Mouse (Mus musculus): Measurements from ENCODE around the gene Olfr48. TPM values are rescaled to one million over a fixed set of nuclear protein-coding genes. Genes with fewer than 3 reads are reported as not detected.

Gene Olfr48
- polyA plus RNA-seq, 1 experiment from 2014 or later, result not detected

DNA sequence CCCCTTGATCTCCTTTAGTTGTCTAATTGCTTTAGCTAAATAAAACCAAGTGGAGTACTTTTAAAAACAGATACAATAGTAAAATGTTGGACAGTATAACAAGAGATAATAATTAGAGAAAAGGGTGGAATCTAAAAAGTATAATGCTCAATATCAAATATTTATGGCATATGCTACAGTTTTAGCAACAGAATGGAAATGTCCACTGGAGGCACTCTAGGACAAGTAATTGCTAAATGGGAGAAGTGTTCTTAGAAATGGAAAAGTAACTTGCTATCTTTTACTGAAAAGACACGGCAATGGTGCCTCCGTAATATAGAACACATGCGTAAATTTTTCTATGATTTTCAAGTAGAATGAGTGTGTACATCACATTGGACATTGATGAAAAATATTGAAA is 48.4 kb downstream of the Olfr48 start:
- 82% methylated on average over 3 of the region's 3 CpGs for WGBS (ENCODE audit: insufficient replicate concordance)
- Histone ChIP-seq H3K4me1 (ENCODE audit: insufficient read depth) (no peaks in the 10 kb centered on the region), H3K4me3 (ENCODE audit: low read depth, low read length) (no peak overlapping the region), H3K36me3 (replicated peaks; ENCODE audit: insufficient read depth, low read length) (no peaks in the 10 kb centered on the region), H3K27me3 (ENCODE audit: insufficient read depth, low read length) (no peaks in the 10 kb centered on the region), H3K27ac (ENCODE audit: low read depth) (no peak overlapping the region), H3K9ac (replicated peaks) (no peak overlapping the region), H3K9me3 (ENCODE audit: low read length) (no peaks in the 10 kb centered on the region), H3K4me2 (ENCODE audit: low read depth, low read length) (no peak overlapping the region)
- DNase-seq (no peak), ATAC-seq (no peak)
- TF ChIP-seq EP300 (IDR thresholded peaks at IDR 0.05; ENCODE audit: low read depth), result no peak
- no peak for TF ChIP-seq CTCF (IDR thresholded peaks at IDR 0.05; ENCODE audit: low read depth)

DNA sequence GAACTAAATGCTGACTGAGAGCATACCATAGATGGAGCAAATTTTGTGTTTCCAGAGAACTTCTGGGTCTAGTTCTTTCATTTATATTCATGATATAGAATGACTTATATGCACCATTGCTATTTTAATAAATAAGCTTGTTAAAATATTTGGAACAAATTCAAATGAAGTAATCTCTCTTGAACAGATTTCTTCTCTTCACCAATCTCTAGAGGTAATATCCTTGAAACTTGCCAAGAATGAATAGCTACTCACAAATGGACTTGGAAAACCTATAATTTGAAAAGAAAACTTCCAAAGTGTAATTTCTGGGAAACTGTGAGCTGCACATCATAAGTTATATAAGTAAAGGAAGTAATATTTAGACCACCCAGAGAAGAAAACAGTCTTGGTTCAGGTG is 54.5 kb downstream of the Olfr48 start, which contains the start of gene Olfr1254:
Gene Olfr1254, minus strand, starts transcription at position 101 of the 400 bp plus-strand sequence.
- Histone ChIP-seq H3K4me3 (ENCODE audit: low read depth, low read length) (no peak within 1 kb of the TSS), H3K9me3 (ENCODE audit: low read length) (no peaks in the 10 kb centered on the region), H3K27me3 (ENCODE audit: insufficient read depth, low read length) (no peaks in the 10 kb centered on the region), H3K27ac (ENCODE audit: low read depth) (no peak within 1 kb of the TSS), H3K4me2 (ENCODE audit: low read depth, low read length) (no peak within 1 kb of the TSS), H3K9ac (replicated peaks) (no peak within 1 kb of the TSS), H3K4me1 (ENCODE audit: insufficient read depth) (no peaks in the 10 kb centered on the region), H3K36me3 (replicated peaks; ENCODE audit: insufficient read depth, low read length) (no peaks in the 10 kb centered on the region)
- TF ChIP-seq EP300 (IDR thresholded peaks at IDR 0.05; ENCODE audit: low read depth) (no peak), CTCF (IDR thresholded peaks at IDR 0.05; ENCODE audit: low read depth) (no peak)
- ATAC-seq (no peak), DNase-seq (no peak)

Other genes with a start within 250 kb of the Olfr48 start
- not detected in 2 replicates for gene Olfr1247, start 234.1 kb downstream of the Olfr48 start, polyA plus RNA-seq (2015; fragmentation: Nextera tagmentation; extraction: Ambion mirVana)
- gene Olfr1248, start 230.0 kb downstream of the Olfr48 start, polyA plus RNA-seq (2015; fragmentation: Nextera tagmentation; extraction: Ambion mirVana), result not detected in 2 replicates
- gene Olfr1249, start 213.2 kb downstream of the Olfr48 start, polyA plus RNA-seq (2015; fragmentation: Nextera tagmentation; extraction: Ambion mirVana), result not detected in 2 replicates
- gene Olfr1250, start 186.7 kb downstream of the Olfr48 start, polyA plus RNA-seq (2015; fragmentation: Nextera tagmentation; extraction: Ambion mirVana), result not detected in 2 replicates
- gene Olfr1251, start 176.3 kb downstream of the Olfr48 start, polyA plus RNA-seq (2015; fragmentation: Nextera tagmentation; extraction: Ambion mirVana), result not detected in 2 replicates
- not detected in 2 replicates for gene Olfr1252, start 123.2 kb downstream of the Olfr48 start, polyA plus RNA-seq (2015; fragmentation: Nextera tagmentation; extraction: Ambion mirVana)
- gene Olfr1253, start 91.1 kb downstream of the Olfr48 start, polyA plus RNA-seq (2015; fragmentation: Nextera tagmentation; extraction: Ambion mirVana), result not detected in 2 replicates
- not detected in 2 replicates for gene Olfr1254, start 54.6 kb downstream of the Olfr48 start, polyA plus RNA-seq (2015; fragmentation: Nextera tagmentation; extraction: Ambion mirVana)
- gene Olfr1255, start 36.2 kb downstream of the Olfr48 start, polyA plus RNA-seq (2015; fragmentation: Nextera tagmentation; extraction: Ambion mirVana), result not detected in 2 replicates
- not detected in 2 replicates for gene Olfr1256, start 6.7 kb downstream of the Olfr48 start, polyA plus RNA-seq (2015; fragmentation: Nextera tagmentation; extraction: Ambion mirVana)
- not detected in 2 replicates for gene Olfr1257, start 30.2 kb upstream of the Olfr48 start, polyA plus RNA-seq (2015; fragmentation: Nextera tagmentation; extraction: Ambion mirVana)
- not detected in 2 replicates for gene Olfr1258, start 79.1 kb upstream of the Olfr48 start, polyA plus RNA-seq (2015; fragmentation: Nextera tagmentation; extraction: Ambion mirVana)
- gene Olfr1259, start 100.5 kb upstream of the Olfr48 start, polyA plus RNA-seq (2015; fragmentation: Nextera tagmentation; extraction: Ambion mirVana), result not detected in 2 replicates
- not detected in 2 replicates for gene Olfr1260, start 126.1 kb upstream of the Olfr48 start, polyA plus RNA-seq (2015; fragmentation: Nextera tagmentation; extraction: Ambion mirVana)
- not detected in 2 replicates for gene Olfr1261, start 143.0 kb upstream of the Olfr48 start, polyA plus RNA-seq (2015; fragmentation: Nextera tagmentation; extraction: Ambion mirVana)
- not detected in 2 replicates for gene Olfr1262, start 151.9 kb upstream of the Olfr48 start, polyA plus RNA-seq (2015; fragmentation: Nextera tagmentation; extraction: Ambion mirVana)
- gene Olfr1263, start 163.9 kb upstream of the Olfr48 start, polyA plus RNA-seq (2015; fragmentation: Nextera tagmentation; extraction: Ambion mirVana), result not detected in 2 replicates
- gene Olfr1264, start 177.4 kb upstream of the Olfr48 start, polyA plus RNA-seq (2015; fragmentation: Nextera tagmentation; extraction: Ambion mirVana), result not detected in 2 replicates
- gene Olfr1265, start 187.1 kb upstream of the Olfr48 start, polyA plus RNA-seq (2015; fragmentation: Nextera tagmentation; extraction: Ambion mirVana), result not detected in 2 replicates
- not detected in 2 replicates for gene Olfr140, start 215.4 kb upstream of the Olfr48 start, polyA plus RNA-seq (2015; fragmentation: Nextera tagmentation; extraction: Ambion mirVana)